8 mouse cellular contexts compared by ENCODE assay signal in genomic region chr7:19094826-19095750, GRCm38 (mm10). TPM values are rescaled to one million over a fixed set of nuclear protein-coding genes. Genes with fewer than 3 reads are reported as not detected.
DNase-seq lines count a peak whose midpoint lies in the region; ATAC-seq and TF ChIP-seq lines count a peak whose summit lies in the region.

No protein-coding gene starts in this region.

- peak overlapping the region; percentile 99 for H3K4me2 ChIP-seq in hindbrain, embryonic 11.5 days (replicated peaks; ENCODE audit: low read depth, low read length)
- peak overlapping the region; percentile 88 for H3K4me2 ChIP-seq in limb, embryonic 15.5 days
- peak overlapping the region; percentile 98 for H3K4me2 ChIP-seq in midbrain, embryonic 16.5 days (ENCODE audit: low read length)

- H3K36me3 ChIP-seq in forebrain, embryonic 10.5 days (replicated peaks), result peaks cover 37% of the 10 kb centered on the region
- 0 out of 2 replicates have a peak, but pooled peaks cover 2% of the 10 kb centered on the region for H3K36me3 ChIP-seq in hindbrain, embryonic 11.5 days (ENCODE audit: control insufficient read depth, insufficient read depth, low read length)
- H3K36me3 ChIP-seq in limb, embryonic 15.5 days, result peaks cover 32% of the 10 kb centered on the region
- H3K36me3 ChIP-seq in midbrain, embryonic 16.5 days (ENCODE audit: control insufficient read depth, insufficient read depth, low read length), result peaks cover 11% of the 10 kb centered on the region; the same call in 1 of the 2 replicates

- no peaks in the 10 kb centered on the region for H3K9me3 ChIP-seq in forebrain, embryonic 10.5 days
- H3K9me3 ChIP-seq in hindbrain, embryonic 11.5 days (ENCODE audit: control insufficient read depth, low read length), result no peaks in the 10 kb centered on the region
- no peaks in the 10 kb centered on the region for H3K9me3 ChIP-seq in limb, embryonic 15.5 days
- H3K9me3 ChIP-seq in midbrain, embryonic 16.5 days (replicated peaks; ENCODE audit: control insufficient read depth, low read length, poor library complexity, severe bottlenecking), result no peaks in the 10 kb centered on the region

- under 1% methylated on average over 84 of the region's 87 CpGs for WGBS in cerebellum, adult 2 months
- WGBS in forebrain, embryonic 10.5 days, result under 1% methylated on average over 87 of the region's 87 CpGs
- 1% methylated on average over 69 of the region's 87 CpGs for WGBS in hindbrain, embryonic 11.5 days
- WGBS in limb, embryonic 15.5 days, result under 1% methylated on average over 83 of the region's 87 CpGs
- WGBS in midbrain, embryonic 16.5 days, result under 1% methylated on average over 80 of the region's 87 CpGs

- H3K27ac ChIP-seq in cerebellum, adult 2 months (ENCODE audit: insufficient read depth, low read length), result no peak overlapping the region
- H3K27ac ChIP-seq in forebrain, embryonic 10.5 days, result peak overlapping the region; percentile 97
- H3K27ac ChIP-seq in hindbrain, embryonic 11.5 days (ENCODE audit: low read depth, low read length), result peak overlapping the region; percentile 94
- peak overlapping the region; percentile 99 for H3K27ac ChIP-seq in limb, embryonic 15.5 days
- H3K27ac ChIP-seq in midbrain, embryonic 16.5 days (ENCODE audit: low read length), result peak overlapping the region; percentile 60

- no peaks in the 10 kb centered on the region for H3K4me1 ChIP-seq in cerebellum, adult 2 months (ENCODE audit: control insufficient read depth, insufficient read depth, low read length)
- H3K4me1 ChIP-seq in forebrain, embryonic 10.5 days, result peaks cover 72% of the 10 kb centered on the region
- peaks cover 14% of the 10 kb centered on the region; the same call in 1 of the 2 replicates for H3K4me1 ChIP-seq in hindbrain, embryonic 11.5 days (replicated peaks; ENCODE audit: control insufficient read depth, insufficient read depth, low read length)
- peaks cover 54% of the 10 kb centered on the region for H3K4me1 ChIP-seq in limb, embryonic 15.5 days
- H3K4me1 ChIP-seq in midbrain, embryonic 16.5 days (ENCODE audit: control insufficient read depth, insufficient read depth, low read length), result peaks cover 28% of the 10 kb centered on the region

- TF ChIP-seq CTCF in cerebellum, adult 2 months (IDR thresholded peaks at IDR 0.05; ENCODE audit: borderline replicate concordance, insufficient read depth, low read depth, low read length), result no peak

- H3K9ac ChIP-seq in hindbrain, embryonic 11.5 days (ENCODE audit: low read depth, low read length), result peak overlapping the region; percentile 90
- peak overlapping the region; percentile 78 for H3K9ac ChIP-seq in limb, embryonic 15.5 days
- peak overlapping the region; percentile 63 for H3K9ac ChIP-seq in midbrain, embryonic 16.5 days (ENCODE audit: low read depth, low read length)

- H3K4me3 ChIP-seq in cerebellum, adult 2 months (replicated peaks; ENCODE audit: insufficient read depth, low read depth, low read length), result peak overlapping the region; percentile 30
- H3K4me3 ChIP-seq in forebrain, embryonic 10.5 days, result peak overlapping the region; percentile 87
- H3K4me3 ChIP-seq in hindbrain, embryonic 11.5 days (ENCODE audit: low read depth, low read length), result peak overlapping the region; percentile 72
- H3K4me3 ChIP-seq in limb, embryonic 15.5 days, result peak overlapping the region; percentile 86
- H3K4me3 ChIP-seq in midbrain, embryonic 16.5 days (ENCODE audit: low read depth, low read length), result peak overlapping the region; percentile 52

- no peak for TF ChIP-seq POLR2A in cerebellum, adult 2 months (IDR thresholded peaks at IDR 0.05; ENCODE audit: borderline replicate concordance, insufficient read depth, low read length)

- 0 out of 2 replicates have a peak, but pooled peaks have one; percentile 2 for ATAC-seq in hindbrain, embryonic 11.5 days (ENCODE audit: low FRiP score)
- no peak for ATAC-seq in limb, embryonic 15.5 days (ENCODE audit: insufficient number of reproducible peaks, low FRiP score, low TSS enrichment, low read depth)
- ATAC-seq in midbrain, embryonic 16.5 days, result no peak
- ATAC-seq in inflammation-experienced regulatory T-cells, adult 6 months, result no peak

- no peak for DNase-seq in cerebellum, adult 2 months
- DNase-seq in cerebellum, postnatal 36 days, result no peak
- DNase-seq in Muller cell, postnatal 12 days (ENCODE audit: inconsistent ontology term), result peak; percentile 73
- peak; percentile 65 for DNase-seq in forebrain, embryonic 10.5 days (ENCODE audit: extremely low spot score, low spot score)
- DNase-seq in hindbrain, embryonic 11.5 days (ENCODE audit: low spot score), result peak; percentile 75

- H3K27me3 ChIP-seq in cerebellum, adult 2 months (ENCODE audit: control insufficient read depth, insufficient read depth, low read length), result peaks cover 1% of the 10 kb centered on the region; the same call in 1 of the 2 replicates
- peaks cover 24% of the 10 kb centered on the region for H3K27me3 ChIP-seq in forebrain, embryonic 10.5 days (ENCODE audit: poor library complexity, severe bottlenecking)
- peaks cover 7% of the 10 kb centered on the region; the same call in 1 of the 2 replicates for H3K27me3 ChIP-seq in hindbrain, embryonic 11.5 days (ENCODE audit: control insufficient read depth, insufficient read depth, low read length)
- peaks cover 4% of the 10 kb centered on the region; the same call in 1 of the 2 replicates for H3K27me3 ChIP-seq in limb, embryonic 15.5 days
- H3K27me3 ChIP-seq in midbrain, embryonic 16.5 days (ENCODE audit: control insufficient read depth, insufficient read depth, low read depth, low read length), result peaks cover 24% of the 10 kb centered on the region

RNA-seq across cellular contexts. Expression of gene Six5, which starts 0.7 kb away (rescaled TPM):
- 3.5 and 4.6 TPM in 2 replicates for polyA plus RNA-seq in cerebellum, adult 2 months (2012; rRNA removed)
- 6.7 and 7.4 TPM in 2 replicates for polyA plus RNA-seq in forebrain, embryonic 10.5 days (2016; fragmentation: Nextera tagmentation; extraction: Ambion mirVana)
- polyA plus RNA-seq in hindbrain, embryonic 11.5 days (2014; fragmentation: Nextera tagmentation; extraction: Ambion mirVana), result 6.2 and 7.2 TPM in 2 replicates
- 11.5 and 13.5 TPM in 2 replicates for polyA plus RNA-seq in limb, embryonic 15.5 days (2015; fragmentation: Nextera tagmentation; extraction: Ambion mirVana)
- 1.5 and 1.6 TPM in 2 replicates for polyA plus RNA-seq in midbrain, embryonic 16.5 days (2015; fragmentation: Nextera tagmentation; extraction: Ambion mirVana)
- 1 to 10 TPM in 2 of 3 experiments, under 1 TPM in 1; 0.15 to 1.2 (median 1.0) TPM for polyA plus RNA-seq in inflammation-experienced regulatory T-cells, adult 6 months (2017; shearing (Covaris generic))

RNA-seq across cellular contexts. Expression of gene Dmpk, which starts 11.4 kb away (rescaled TPM):
- 38.9 and 40.1 TPM in 2 replicates for polyA plus RNA-seq in cerebellum, adult 2 months (2012; rRNA removed)
- polyA plus RNA-seq in forebrain, embryonic 10.5 days (2016; fragmentation: Nextera tagmentation; extraction: Ambion mirVana), result 8.3 and 9.1 TPM in 2 replicates
- 10.3 and 12.2 TPM in 2 replicates for polyA plus RNA-seq in hindbrain, embryonic 11.5 days (2014; fragmentation: Nextera tagmentation; extraction: Ambion mirVana)
- 32.5 and 64.0 TPM in 2 replicates for polyA plus RNA-seq in limb, embryonic 15.5 days (2015; fragmentation: Nextera tagmentation; extraction: Ambion mirVana)
- 6.9 and 8.1 TPM in 2 replicates for polyA plus RNA-seq in midbrain, embryonic 16.5 days (2015; fragmentation: Nextera tagmentation; extraction: Ambion mirVana)
- not detected for polyA plus RNA-seq in inflammation-experienced regulatory T-cells, adult 6 months (2017; shearing (Covaris generic))

RNA-seq across cellular contexts. Expression of gene Dmwd, which starts 19.1 kb away (rescaled TPM):
- polyA plus RNA-seq in cerebellum, adult 2 months (2012; rRNA removed), result 116 and 117 TPM in 2 replicates
- polyA plus RNA-seq in forebrain, embryonic 10.5 days (2016; fragmentation: Nextera tagmentation; extraction: Ambion mirVana), result 14.4 and 16.3 TPM in 2 replicates
- polyA plus RNA-seq in hindbrain, embryonic 11.5 days (2014; fragmentation: Nextera tagmentation; extraction: Ambion mirVana), result 18.3 and 20.2 TPM in 2 replicates
- polyA plus RNA-seq in limb, embryonic 15.5 days (2015; fragmentation: Nextera tagmentation; extraction: Ambion mirVana), result 15.0 and 15.5 TPM in 2 replicates
- polyA plus RNA-seq in midbrain, embryonic 16.5 days (2015; fragmentation: Nextera tagmentation; extraction: Ambion mirVana), result 28.4 and 28.7 TPM in 2 replicates
- under 1 TPM in 1 of 3 experiments, not detected in 2; 0.27 TPM for polyA plus RNA-seq in inflammation-experienced regulatory T-cells, adult 6 months (2017; shearing (Covaris generic))

RNA-seq across cellular contexts. Expression of gene Gm4969, which starts 23.1 kb away (rescaled TPM):
- polyA plus RNA-seq in cerebellum, adult 2 months (2012; rRNA removed), result 0.80 and 0.90 TPM in 2 replicates
- 0.81 and 1.1 TPM in 2 replicates for polyA plus RNA-seq in forebrain, embryonic 10.5 days (2016; fragmentation: Nextera tagmentation; extraction: Ambion mirVana)
- 1.0 and 1.4 TPM in 2 replicates for polyA plus RNA-seq in hindbrain, embryonic 11.5 days (2014; fragmentation: Nextera tagmentation; extraction: Ambion mirVana)
- polyA plus RNA-seq in limb, embryonic 15.5 days (2015; fragmentation: Nextera tagmentation; extraction: Ambion mirVana), result 2.4 and 2.6 TPM in 2 replicates
- 8.2 and 9.5 TPM in 2 replicates for polyA plus RNA-seq in midbrain, embryonic 16.5 days (2015; fragmentation: Nextera tagmentation; extraction: Ambion mirVana)
- under 1 TPM in 1 of 3 experiments, not detected in 2; 0.11 TPM for polyA plus RNA-seq in inflammation-experienced regulatory T-cells, adult 6 months (2017; shearing (Covaris generic))

RNA-seq across cellular contexts. Expression of gene Fbxo46, which starts 24.6 kb away (rescaled TPM):
- polyA plus RNA-seq in cerebellum, adult 2 months (2012; rRNA removed), result 7.6 and 7.9 TPM in 2 replicates
- 17.8 and 18.4 TPM in 2 replicates for polyA plus RNA-seq in forebrain, embryonic 10.5 days (2016; fragmentation: Nextera tagmentation; extraction: Ambion mirVana)
- 8.7 and 8.8 TPM in 2 replicates for polyA plus RNA-seq in hindbrain, embryonic 11.5 days (2014; fragmentation: Nextera tagmentation; extraction: Ambion mirVana)
- 16.1 and 16.9 TPM in 2 replicates for polyA plus RNA-seq in limb, embryonic 15.5 days (2015; fragmentation: Nextera tagmentation; extraction: Ambion mirVana)
- 18.2 and 21.1 TPM in 2 replicates for polyA plus RNA-seq in midbrain, embryonic 16.5 days (2015; fragmentation: Nextera tagmentation; extraction: Ambion mirVana)
- 10 to 100 TPM; 18.3 to 20.6 (median 20.0) TPM for polyA plus RNA-seq in inflammation-experienced regulatory T-cells, adult 6 months (2017; shearing (Covaris generic))

Comparison
In these comparisons a context has a peak if more than half of its experiments do, and no peak if none do; other contexts are left out.
1. DNase-seq: peak in Muller cell, postnatal 12 days (single experiment), forebrain, embryonic 10.5 days (single experiment) and hindbrain, embryonic 11.5 days (single experiment); none in cerebellum, adult 2 months (0 of 2) and cerebellum, postnatal 36 days (0 of 2).
2. H3K4me3 ChIP-seq: peak in every context shown above with its lines; median percentile 87 in forebrain, embryonic 10.5 days; 86 in limb, embryonic 15.5 days; 72 in hindbrain, embryonic 11.5 days; 52 in midbrain, embryonic 16.5 days; 30 in cerebellum, adult 2 months.
3. RNA of gene Dmwd, which starts 19.1 kb away (polyA plus RNA-seq): 116 to 117 TPM in cerebellum, adult 2 months, 28.4 to 28.7 TPM in midbrain, embryonic 16.5 days, 18.3 to 20.2 TPM in hindbrain, embryonic 11.5 days, 14.4 to 16.3 TPM in forebrain, embryonic 10.5 days and 15.0 to 15.5 TPM in limb, embryonic 15.5 days; 0.27 TPM in inflammation-experienced regulatory T-cells, adult 6 months; every median in the first group is over 10 times any median in the second.
4. Peak in every context shown above with its lines, with median percentiles within 50 percentile points of each other: H3K4me2 ChIP-seq and H3K9ac ChIP-seq.